Mouse (Mus musculus) lung, postnatal 0 days (tissue): Measurements from ENCODE around the gene Rassf3.

Source experiments
- CTCF ChIP-seq: IDR thresholded peaks from 2 replicates; pipeline ENCODE4 v1.5.1; 2016; ENCODE audit warnings: antibody characterized with exemption, mild to moderate bottlenecking
- EP300 ChIP-seq: IDR thresholded peaks from 2 replicates; pipeline ENCODE4 v1.6.1; 2016; ENCODE audit warnings: antibody characterized with exemption, mild to moderate bottlenecking, control low read depth

GRCm38 (mm10) chr10:121390602-121391001, 85.5 kb downstream of the Rassf3 start:
- TF ChIP-seq CTCF = no peak
- TF ChIP-seq EP300 = 0 out of 2 replicates have a peak, but pooled peaks have one; percentile 16
